Mouse (Mus musculus) stomach, embryonic 14.5 days (tissue): ENCODE results near the gene Gramd4. TPM values are rescaled to one million over a fixed set of nuclear protein-coding genes. Genes with fewer than 3 reads are reported as not detected.

Experiments
- ATAC-seq: fragments of 200-750 bp; cut with Nextera tagmentation; 2 replicates; pipeline ENCODE4 v1.8.0; 2017; ENCODE audit warnings: low read depth, moderate TSS enrichment; ENCODE audit not compliant: insufficient number of reproducible peaks, insufficient read depth, low FRiP score
- H3K27ac ChIP-seq: fragments of 300-500 bp; sonication (generic); 2 replicates; pipeline ENCODE4 v1.5.1; 2014; ENCODE audit warnings: mild to moderate bottlenecking, low read length, moderate library complexity, mixed read lengths
- H3K27me3 ChIP-seq: fragments of 300-500 bp; sonication (generic); 2 replicates; pipeline ENCODE4 v1.6.1; 2014; ENCODE audit warnings: low read length, control low read depth, mixed read lengths; ENCODE audit not compliant: control insufficient read depth, insufficient read depth
- H3K36me3 ChIP-seq: fragments of 300-500 bp; sonication (generic); 2 replicates; pipeline ENCODE4 v1.6.1; 2014; ENCODE audit warnings: mild to moderate bottlenecking, control low read depth, low read length, moderate library complexity, mixed read lengths; ENCODE audit not compliant: control insufficient read depth, insufficient read depth
- H3K4me1 ChIP-seq: fragments of 300-500 bp; sonication (generic); 2 replicates; pipeline ENCODE4 v1.6.1; 2014; ENCODE audit warnings: low read length, control low read depth, mixed read lengths; ENCODE audit not compliant: control insufficient read depth, insufficient read depth
- H3K4me2 ChIP-seq: fragments of 300-500 bp; sonication (generic); replicated peaks from 2 replicates; pipeline ENCODE4 v1.6.1; 2014; ENCODE audit warnings: low read depth, low read length, control low read depth
- H3K4me3 ChIP-seq: fragments of 300-500 bp; sonication (generic); 2 replicates; pipeline ENCODE4 v1.5.1; 2014; ENCODE audit warnings: low read depth, low read length, control low read depth
- H3K9ac ChIP-seq: fragments of 300-500 bp; sonication (generic); replicated peaks from 2 replicates; pipeline ENCODE4 v1.6.1; 2014; ENCODE audit warnings: low read depth, mild to moderate bottlenecking, control low read depth, low read length, moderate library complexity, mixed read lengths
- H3K9me3 ChIP-seq: fragments of 300-500 bp; sonication (generic); 2 replicates; pipeline ENCODE4 v1.6.1; 2016; ENCODE audit warnings: low read depth, low read length, control low read depth; ENCODE audit not compliant: control insufficient read depth
- WGBS: fragments of 180-500 bp; shearing (Covaris S2); extraction: QIAGEN DNeasy Blood & Tissue Kit; methylation state at CpG from one replicate; pipeline ENCODE4 v1.1.7; 2014; 5-methylcytosine and 5-hydroxymethylcytosine counted together
- polyA plus RNA-seq: library from polyadenylated mRNA; unstranded; fragments of >200 nt; fragmentation: Nextera tagmentation; extraction: Ambion mirVana; gene quantifications from 2 replicates; pipeline ENCODE4 v1.2.1, GENCODE M21; 2014

The Gramd4 gene
- polyA plus RNA-seq, 1 experiment from 2014 or later = 7.2 TPM

GRCm38 (mm10) chr15:86167032-86167655 lies 109.6 kb downstream of the Gramd4 start:
- no peak for ATAC-seq
- 84% methylated on average over 7 of the region's 7 CpGs for WGBS
- no peaks in the 10 kb centered on the region for H3K36me3 ChIP-seq
- no peaks in the 10 kb centered on the region for H3K27me3 ChIP-seq
- H3K4me3 ChIP-seq = no peak overlapping the region
- H3K9me3 ChIP-seq = no peaks in the 10 kb centered on the region
- no peak overlapping the region for H3K4me2 ChIP-seq
- H3K27ac ChIP-seq = no peak overlapping the region
- H3K4me1 ChIP-seq = 0 out of 2 replicates have a peak, but pooled peaks cover 2% of the 10 kb centered on the region
- H3K9ac ChIP-seq = no peak overlapping the region

- Histone ChIP-seq H3K27ac (no peak overlapping the region), H3K4me1 (0 out of 2 replicates have a peak, but pooled peaks cover 2% of the 10 kb centered on the region), H3K27me3 (no peaks in the 10 kb centered on the region), H3K36me3 (no peaks in the 10 kb centered on the region), H3K4me3 (no peak overlapping the region), H3K4me2 (no peak overlapping the region), H3K9me3 (no peaks in the 10 kb centered on the region), H3K9ac (no peak overlapping the region)
- WGBS = 73% methylated on average over 10 of the region's 10 CpGs
- no peak for ATAC-seq
Measured at GRCm38 (mm10) chr15:86167787-86168504, 110.5 kb downstream of the Gramd4 start.

- WGBS = 53% methylated on average over 7 of the region's 7 CpGs
- H3K27me3 ChIP-seq = no peaks in the 10 kb centered on the region
- H3K4me3 ChIP-seq = no peak overlapping the region
- H3K36me3 ChIP-seq = no peaks in the 10 kb centered on the region
- no peak overlapping the region for H3K4me2 ChIP-seq
- no peaks in the 10 kb centered on the region for H3K9me3 ChIP-seq
- no peak overlapping the region for H3K9ac ChIP-seq
- H3K27ac ChIP-seq = no peak overlapping the region
- no peak for ATAC-seq
- H3K4me1 ChIP-seq = 0 out of 2 replicates have a peak, but pooled peaks cover 2% of the 10 kb centered on the region
Measured at GRCm38 (mm10) chr15:86168505-86168867, 111.0 kb downstream of the Gramd4 start.

- H3K27ac ChIP-seq = no peak overlapping the region
- 80% methylated on average over 12 of the region's 12 CpGs for WGBS
- no peaks in the 10 kb centered on the region for H3K36me3 ChIP-seq
- H3K9ac ChIP-seq = no peak overlapping the region
- H3K9me3 ChIP-seq = no peaks in the 10 kb centered on the region
- ATAC-seq = no peak
- H3K4me1 ChIP-seq = peaks cover 7% of the 10 kb centered on the region; the same call in 1 of the 2 replicates
- H3K4me3 ChIP-seq = no peak overlapping the region
- no peak overlapping the region for H3K4me2 ChIP-seq
- H3K27me3 ChIP-seq = no peaks in the 10 kb centered on the region
Measured at GRCm38 (mm10) chr15:86168941-86169816, 111.7 kb downstream of the Gramd4 start.

GRCm38 (mm10) chr15:86169817-86170110 lies 112.3 kb downstream of the Gramd4 start:
- WGBS = 68% methylated on average over 4 of the region's 4 CpGs
- H3K4me2 ChIP-seq = no peak overlapping the region
- no peak overlapping the region for H3K4me3 ChIP-seq
- H3K36me3 ChIP-seq = no peaks in the 10 kb centered on the region
- H3K27ac ChIP-seq = no peak overlapping the region
- H3K9ac ChIP-seq = no peak overlapping the region
- no peaks in the 10 kb centered on the region for H3K27me3 ChIP-seq
- H3K4me1 ChIP-seq = peaks cover 7% of the 10 kb centered on the region; the same call in 1 of the 2 replicates
- H3K9me3 ChIP-seq = no peaks in the 10 kb centered on the region
- no peak for ATAC-seq

- WGBS = 73% methylated on average over 12 of the region's 12 CpGs
- Histone ChIP-seq H3K4me2 (no peak overlapping the region), H3K27me3 (no peaks in the 10 kb centered on the region), H3K27ac (no peak overlapping the region), H3K36me3 (no peaks in the 10 kb centered on the region), H3K4me1 (peaks cover 7% of the 10 kb centered on the region; the same call in 1 of the 2 replicates), H3K4me3 (no peak overlapping the region), H3K9me3 (no peaks in the 10 kb centered on the region), H3K9ac (no peak overlapping the region)
- ATAC-seq = no peak
Measured at GRCm38 (mm10) chr15:86171316-86171715, 113.8 kb downstream of the Gramd4 start.

GRCm38 (mm10) chr15:86172124-86172523 lies 114.6 kb downstream of the Gramd4 start:
- Histone ChIP-seq H3K4me2 (no peak overlapping the region), H3K36me3 (no peaks in the 10 kb centered on the region), H3K27me3 (no peaks in the 10 kb centered on the region), H3K9me3 (no peaks in the 10 kb centered on the region), H3K4me1 (peaks cover 7% of the 10 kb centered on the region; the same call in 1 of the 2 replicates), H3K9ac (no peak overlapping the region), H3K27ac (no peak overlapping the region), H3K4me3 (no peak overlapping the region)
- no peak for ATAC-seq
- 46% methylated on average over 3 of the region's 3 CpGs for WGBS

- no peaks in the 10 kb centered on the region for H3K9me3 ChIP-seq
- ATAC-seq = no peak
- peaks cover 7% of the 10 kb centered on the region; the same call in 1 of the 2 replicates for H3K4me1 ChIP-seq
- WGBS = 78% methylated on average over 6 of the region's 6 CpGs
- H3K36me3 ChIP-seq = no peaks in the 10 kb centered on the region
- no peak overlapping the region for H3K4me2 ChIP-seq
- H3K4me3 ChIP-seq = no peak overlapping the region
- no peak overlapping the region for H3K9ac ChIP-seq
- H3K27ac ChIP-seq = no peak overlapping the region
- no peaks in the 10 kb centered on the region for H3K27me3 ChIP-seq
Measured at GRCm38 (mm10) chr15:86172526-86172925, 115.0 kb downstream of the Gramd4 start.
